Mouse (Mus musculus) intestine, embryonic 16.5 days (tissue): ENCODE data around the gene Cxcl9. TPM values are rescaled to one million over a fixed set of nuclear protein-coding genes. Genes with fewer than 3 reads are reported as not detected.

Experiments
- ATAC-seq: fragments of 200-750 bp; cut with Nextera tagmentation; 2 replicates; pipeline ENCODE4 v1.8.0; 2017; ENCODE audit warnings: moderate TSS enrichment, moderate library complexity
- H3K27ac ChIP-seq: fragments of 300-500 bp; sonication (generic); 2 replicates; pipeline ENCODE4 v1.5.1; 2014; ENCODE audit warnings: mild to moderate bottlenecking, low read length
- H3K27me3 ChIP-seq: fragments of 300-500 bp; sonication (generic); replicated peaks from 2 replicates; pipeline ENCODE4 v1.6.1; 2014; ENCODE audit warnings: low read length, control low read depth, mixed read lengths; ENCODE audit not compliant: control insufficient read depth, insufficient read depth
- H3K36me3 ChIP-seq: fragments of 300-500 bp; sonication (generic); 2 replicates; pipeline ENCODE4 v1.6.1; 2014; ENCODE audit warnings: low read length, control low read depth; ENCODE audit not compliant: control insufficient read depth, insufficient read depth
- H3K4me1 ChIP-seq: fragments of 300-500 bp; sonication (generic); 2 replicates; pipeline ENCODE4 v1.6.1; 2014; ENCODE audit warnings: low read length, control low read depth, mixed read lengths; ENCODE audit not compliant: control insufficient read depth, insufficient read depth
- H3K4me2 ChIP-seq: fragments of 300-500 bp; sonication (generic); 2 replicates; pipeline ENCODE4 v1.6.1; 2014; ENCODE audit warnings: low read depth, low read length, control low read depth
- H3K4me3 ChIP-seq: fragments of 300-500 bp; sonication (generic); 2 replicates; pipeline ENCODE4 v1.5.1; 2014; ENCODE audit warnings: mild to moderate bottlenecking, low read length
- H3K9ac ChIP-seq: fragments of 300-500 bp; sonication (generic); 2 replicates; pipeline ENCODE4 v1.6.1; 2014; ENCODE audit warnings: low read depth, low read length
- H3K9me3 ChIP-seq: fragments of 300-500 bp; sonication (generic); 2 replicates; pipeline ENCODE4 v1.6.1; 2016; ENCODE audit warnings: low read length, control low read depth; ENCODE audit not compliant: control insufficient read depth
- WGBS: fragments of 180-500 bp; shearing (Covaris S2); extraction: QIAGEN DNeasy Blood & Tissue Kit; methylation state at CpG from one replicate; pipeline ENCODE4 v1.1.7; 2014; 5-methylcytosine and 5-hydroxymethylcytosine counted together
- polyA plus RNA-seq: library from polyadenylated mRNA; unstranded; fragments of >200 nt; fragmentation: Nextera tagmentation; extraction: Ambion mirVana; gene quantifications from 2 replicates; pipeline ENCODE4 v1.2.1, GENCODE M21; 2015

Cxcl9 gene
- polyA plus RNA-seq, 1 experiment from 2014 or later = not detected

GRCm38 (mm10) chr5:92323264-92323663, 4.6 kb downstream of the Cxcl9 start:
- Histone ChIP-seq H3K4me2 (no peak overlapping the region), H3K4me1 (no peaks in the 10 kb centered on the region), H3K4me3 (no peak overlapping the region), H3K27me3 (no peaks in the 10 kb centered on the region), H3K9ac (no peak overlapping the region), H3K9me3 (no peaks in the 10 kb centered on the region), H3K36me3 (no peaks in the 10 kb centered on the region), H3K27ac (no peak overlapping the region)
- ATAC-seq = peak; percentile 63
- 65% methylated on average over 5 of the region's 5 CpGs for WGBS

- no peaks in the 10 kb centered on the region for H3K36me3 ChIP-seq
- no peaks in the 10 kb centered on the region for H3K4me1 ChIP-seq
- no peak overlapping the region for H3K4me3 ChIP-seq
- no peak overlapping the region for H3K9ac ChIP-seq
- 83% methylated on average over 4 of the region's 4 CpGs for WGBS
- H3K9me3 ChIP-seq = no peaks in the 10 kb centered on the region
- no peaks in the 10 kb centered on the region for H3K27me3 ChIP-seq
- no peak overlapping the region for H3K27ac ChIP-seq
- ATAC-seq = no peak
- no peak overlapping the region for H3K4me2 ChIP-seq
Observed at GRCm38 (mm10) chr5:92322612-92323011, 5.3 kb downstream of the Cxcl9 start.

GRCm38 (mm10) chr5:92321631-92322400, 6.1 kb downstream of the Cxcl9 start:
- no peak overlapping the region for H3K4me2 ChIP-seq
- ATAC-seq = 0 out of 2 replicates have a peak, but pooled peaks have one; percentile 31
- 48% methylated on average over 8 of the region's 8 CpGs for WGBS

GRCm38 (mm10) chr5:92318596-92318995, 9.3 kb downstream of the Cxcl9 start:
- no peak overlapping the region for H3K4me2 ChIP-seq
- H3K27me3 ChIP-seq = no peaks in the 10 kb centered on the region

More at GRCm38 (mm10) chr5:92321631-92322400, 6.1 kb downstream of the Cxcl9 start:
- Histone ChIP-seq H3K9ac (no peak overlapping the region), H3K4me1 (no peaks in the 10 kb centered on the region), H3K27me3 (no peaks in the 10 kb centered on the region), H3K9me3 (no peaks in the 10 kb centered on the region), H3K27ac (0 out of 2 replicates have a peak overlapping the region, but pooled peaks have one; percentile 13), H3K4me3 (no peak overlapping the region), H3K36me3 (no peaks in the 10 kb centered on the region)

GRCm38 (mm10) chr5:92318119-92318518, 9.8 kb downstream of the Cxcl9 start:
- Histone ChIP-seq H3K4me1 (no peaks in the 10 kb centered on the region), H3K36me3 (no peaks in the 10 kb centered on the region), H3K27me3 (no peaks in the 10 kb centered on the region), H3K9ac (no peak overlapping the region), H3K4me2 (no peak overlapping the region), H3K4me3 (no peak overlapping the region), H3K27ac (no peak overlapping the region), H3K9me3 (no peaks in the 10 kb centered on the region)
- no peak for ATAC-seq
- WGBS = 74% methylated on average over 7 of the region's 7 CpGs

More at GRCm38 (mm10) chr5:92318596-92318995, 9.3 kb downstream of the Cxcl9 start:
- Histone ChIP-seq H3K9ac (no peak overlapping the region), H3K36me3 (no peaks in the 10 kb centered on the region), H3K27ac (no peak overlapping the region), H3K9me3 (no peaks in the 10 kb centered on the region), H3K4me3 (no peak overlapping the region), H3K4me1 (no peaks in the 10 kb centered on the region)
- no peak for ATAC-seq
- 84% methylated on average over 14 of the region's 14 CpGs for WGBS

- Histone ChIP-seq H3K4me1 (peaks cover 5% of the 10 kb centered on the region), H3K27ac (no peak overlapping the region), H3K27me3 (no peaks in the 10 kb centered on the region), H3K4me3 (no peak overlapping the region), H3K4me2 (no peak overlapping the region), H3K9me3 (no peaks in the 10 kb centered on the region), H3K36me3 (no peaks in the 10 kb centered on the region), H3K9ac (no peak overlapping the region)
- WGBS = 50% methylated on average over 7 of the region's 7 CpGs
- ATAC-seq = no peak
Observed at GRCm38 (mm10) chr5:92313776-92314175, 14.1 kb downstream of the Cxcl9 start.

- H3K9ac ChIP-seq = no peak overlapping the region
- H3K4me1 ChIP-seq = peaks cover 15% of the 10 kb centered on the region
- no peaks in the 10 kb centered on the region for H3K36me3 ChIP-seq
- 12% methylated on average over 13 of the region's 13 CpGs for WGBS
- no peaks in the 10 kb centered on the region for H3K27me3 ChIP-seq
- no peak overlapping the region for H3K27ac ChIP-seq
- no peaks in the 10 kb centered on the region for H3K9me3 ChIP-seq
- ATAC-seq = no peak
- no peak overlapping the region for H3K4me3 ChIP-seq
- no peak overlapping the region for H3K4me2 ChIP-seq
Observed at GRCm38 (mm10) chr5:92312046-92312715, 15.7 kb downstream of the Cxcl9 start.

GRCm38 (mm10) chr5:92309681-92310511, 18.0 kb downstream of the Cxcl9 start, which contains the start of gene Sdad1:
Sdad1 (minus strand) TSS chr5:92310479.
- H3K36me3 ChIP-seq = 0 out of 2 replicates have a peak, but pooled peaks cover 7% of the 10 kb centered on the region
- peaks cover 15% of the 10 kb centered on the region for H3K4me1 ChIP-seq
- peak within 1 kb of the TSS; percentile 90 for H3K4me3 ChIP-seq
- peak; percentile 93 for ATAC-seq
- no peaks in the 10 kb centered on the region for H3K9me3 ChIP-seq
- WGBS = 2% methylated on average over 41 of the region's 41 CpGs
- peak within 1 kb of the TSS; percentile 73 for H3K4me2 ChIP-seq
- peak within 1 kb of the TSS; percentile 75 for H3K27ac ChIP-seq
- peak within 1 kb of the TSS; percentile 86 for H3K9ac ChIP-seq
- H3K27me3 ChIP-seq = no peaks in the 10 kb centered on the region

GRCm38 (mm10) chr5:92304291-92304690, 23.6 kb downstream of the Cxcl9 start:
- WGBS = 81% methylated on average over 3 of the region's 3 CpGs
- no peak overlapping the region for H3K27ac ChIP-seq
- H3K4me3 ChIP-seq = no peak overlapping the region
- peaks cover 34% of the 10 kb centered on the region for H3K36me3 ChIP-seq
- H3K27me3 ChIP-seq = no peaks in the 10 kb centered on the region
- peaks cover 11% of the 10 kb centered on the region for H3K4me1 ChIP-seq
- H3K9me3 ChIP-seq = no peaks in the 10 kb centered on the region
- H3K4me2 ChIP-seq = no peak overlapping the region
- H3K9ac ChIP-seq = no peak overlapping the region
- ATAC-seq = no peak
